Mouse (Mus musculus) adrenal gland, postnatal 36 days (tissue): ENCODE measurements at regions not wholly inside any gene's neighbourhood (a gene's known extent, or its start where the extent isn't known, plus 50 kb on each side); places are given as distances from the start of the nearest gene placed in this dataset.
A peak's percentile ranks its signal among the peaks of the same experiment; 100 is the strongest.

Source experiments
- DNase-seq, 2 experiments: peaks; one replicate each; pipeline ENCODE4 v3.0.0; 2021; ENCODE audit warnings: mixed read lengths in 1 of 2

DNA sequence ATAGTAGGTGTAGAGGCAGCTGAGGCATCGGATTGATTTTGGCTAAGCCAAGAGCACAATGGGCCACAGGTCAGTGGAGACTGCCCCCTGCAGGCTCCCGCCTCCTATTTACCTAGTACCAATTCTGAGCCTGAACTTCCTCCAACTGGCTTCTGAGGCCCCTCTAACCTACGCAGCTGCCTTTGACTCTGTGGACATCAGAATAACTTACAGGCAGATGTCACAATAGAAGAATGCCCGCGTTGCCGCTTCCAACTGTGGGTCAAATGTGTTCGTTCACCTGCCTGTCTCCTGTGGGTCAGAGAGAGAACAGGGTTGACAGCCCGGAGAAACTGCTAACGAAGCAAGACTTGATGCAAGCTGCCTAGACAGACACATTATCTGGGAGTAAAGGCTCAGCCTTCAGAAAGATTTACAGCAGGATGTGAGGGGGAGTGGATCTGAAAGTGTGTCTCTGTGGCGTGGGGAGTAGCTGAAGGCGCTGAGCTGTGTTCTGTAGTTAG lies 153.2 kb downstream of the Gm10260 start:
- DNase-seq, result peak; percentile 61 to 78

DNA sequence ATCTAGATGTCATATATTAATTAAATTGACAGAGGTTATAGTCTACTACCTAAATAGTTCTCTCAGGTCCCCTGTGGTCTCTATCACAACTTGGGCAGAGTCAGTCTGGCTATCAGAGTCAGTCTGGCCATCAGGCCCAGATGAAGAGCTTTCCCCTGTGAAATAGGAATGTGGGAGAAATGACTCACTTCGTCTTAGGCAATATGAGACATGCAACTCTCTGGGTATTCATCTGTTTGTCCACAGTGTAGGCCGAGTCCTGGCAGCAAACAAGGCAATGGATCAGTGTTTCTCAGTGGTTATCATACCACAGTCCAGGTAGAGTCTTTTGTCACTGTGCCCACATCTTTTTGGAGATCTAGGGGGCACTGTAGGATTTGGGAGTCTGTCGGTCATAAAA lies 156.0 kb downstream of the Gm10260 start:
- peak in 1 of 2 experiments; percentile 31 for DNase-seq

GRCm38 (mm10) chr13:97601135-97601730 lies 159.2 kb downstream of the Gm10260 start:
- DNase-seq, result no peak

- no peak for DNase-seq
Measured at GRCm38 (mm10) chr13:97600136-97600535, 160.3 kb downstream of the Gm10260 start.

DNA sequence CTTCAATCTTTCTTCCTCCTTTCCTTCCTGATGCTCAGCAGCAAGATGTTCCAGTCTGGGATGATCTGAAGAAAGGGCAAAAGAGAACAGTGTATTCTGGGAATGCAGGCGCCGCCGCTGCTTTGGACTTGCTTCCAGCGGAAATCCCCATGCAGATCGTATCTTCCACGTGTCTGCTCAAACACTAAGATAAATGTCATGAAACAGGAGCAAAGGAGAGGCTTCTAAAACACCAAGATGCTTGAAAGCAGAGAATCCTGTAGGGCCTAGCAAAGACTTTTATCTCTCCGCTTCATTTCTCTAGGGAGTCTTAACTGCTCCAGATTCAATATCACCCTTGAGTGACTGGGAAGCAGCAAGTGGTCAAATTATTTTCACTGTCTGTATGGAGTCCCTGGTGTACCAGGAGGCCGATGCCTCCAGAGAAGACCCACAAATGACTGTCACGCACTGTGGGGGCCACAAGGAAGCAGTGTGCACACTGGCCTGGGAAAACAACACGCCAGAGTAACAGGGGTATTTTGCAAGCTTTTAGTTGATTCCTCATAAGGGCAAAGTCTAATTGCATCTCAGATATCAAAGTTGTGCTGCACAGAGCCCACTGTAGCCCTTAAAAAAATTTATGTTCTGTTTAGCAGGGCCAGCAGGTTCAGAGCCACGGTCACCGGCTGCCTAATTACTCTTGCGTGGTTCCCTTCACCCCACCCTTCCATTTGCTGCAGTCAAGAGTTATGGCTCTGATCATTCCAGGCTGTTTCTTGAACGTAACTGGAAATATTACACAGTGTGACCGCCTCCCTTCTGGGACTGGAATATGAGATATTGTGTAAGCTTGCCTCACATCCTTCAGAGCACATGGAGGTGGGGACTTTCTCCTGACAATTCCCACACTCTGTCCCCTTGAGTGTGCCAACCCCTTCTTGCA lies 161.7 kb downstream of the Gm10260 start:
- peak in 1 of 2 experiments; percentile 28 for DNase-seq

- peak in 1 of 2 experiments; percentile 24 for DNase-seq
Measured at GRCm38 (mm10) chr13:97594851-97595250, 165.6 kb downstream of the Gm10260 start.

- DNase-seq, result no peak
Measured at GRCm38 (mm10) chr13:97589626-97590025, 170.8 kb downstream of the Gm10260 start.

DNA sequence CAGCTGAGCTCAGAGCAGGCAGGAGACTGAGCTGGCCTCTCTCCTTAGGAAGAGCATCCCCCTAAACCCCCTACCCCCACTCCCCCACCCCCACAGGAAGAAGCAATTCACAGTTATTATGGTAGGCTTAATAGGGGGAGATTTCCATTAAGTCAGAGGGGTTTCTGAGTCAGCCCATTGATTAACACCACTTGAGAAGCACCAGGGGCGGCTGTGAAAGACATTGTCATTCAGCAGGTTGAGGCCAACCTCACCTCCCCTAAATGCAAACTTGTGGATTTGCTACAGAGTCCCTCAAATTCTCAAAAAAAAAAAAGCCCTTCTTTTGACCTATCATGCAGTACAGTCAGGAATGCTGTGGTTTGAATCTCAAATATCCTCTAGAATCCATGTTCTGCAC lies 172.3 kb downstream of the Gm10260 start:
- no peak for DNase-seq

DNA sequence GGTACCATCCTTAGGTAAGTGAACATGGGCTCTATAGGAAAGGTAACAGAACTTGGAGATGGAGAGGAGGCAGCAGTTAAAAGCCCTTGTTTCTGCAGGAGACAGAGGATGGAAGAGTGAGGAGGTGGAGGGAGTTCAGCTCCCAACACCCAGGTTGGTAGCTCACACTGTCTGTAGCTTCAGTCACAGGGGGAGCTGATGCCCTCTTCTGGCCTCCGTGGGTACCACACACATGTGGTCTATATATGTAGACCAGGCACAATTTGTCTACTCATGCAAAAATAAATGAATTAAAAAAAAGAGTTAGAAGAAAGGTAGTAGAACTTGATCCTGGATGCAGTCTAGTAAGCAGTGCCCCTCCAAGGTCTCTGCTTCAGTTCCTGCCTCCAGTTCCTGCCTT lies 173.3 kb downstream of the Gm10260 start:
- DNase-seq, result no peak

GRCm38 (mm10) chr13:97584045-97584444 lies 176.4 kb downstream of the Gm10260 start:
- DNase-seq, result no peak

DNA sequence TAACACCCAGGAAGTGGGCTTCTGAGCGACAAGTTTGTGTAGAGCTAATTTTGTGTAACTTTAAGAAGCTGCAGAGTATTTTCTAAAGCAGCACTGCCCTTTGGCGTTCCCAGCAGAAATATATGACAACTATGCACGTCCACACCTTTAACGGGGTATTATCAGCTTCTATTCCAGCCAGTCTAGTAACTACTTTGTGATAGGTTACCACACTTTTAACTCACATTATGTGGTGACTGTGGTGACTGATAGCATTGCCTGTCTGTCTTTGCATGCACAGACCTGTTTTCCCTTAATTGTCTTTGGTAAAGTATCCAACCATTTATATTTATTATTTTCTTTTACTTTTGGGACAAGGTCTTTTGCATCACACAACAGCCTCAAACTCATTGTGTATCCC lies 179.1 kb downstream of the Gm10260 start:
- DNase-seq, result no peak

DNA sequence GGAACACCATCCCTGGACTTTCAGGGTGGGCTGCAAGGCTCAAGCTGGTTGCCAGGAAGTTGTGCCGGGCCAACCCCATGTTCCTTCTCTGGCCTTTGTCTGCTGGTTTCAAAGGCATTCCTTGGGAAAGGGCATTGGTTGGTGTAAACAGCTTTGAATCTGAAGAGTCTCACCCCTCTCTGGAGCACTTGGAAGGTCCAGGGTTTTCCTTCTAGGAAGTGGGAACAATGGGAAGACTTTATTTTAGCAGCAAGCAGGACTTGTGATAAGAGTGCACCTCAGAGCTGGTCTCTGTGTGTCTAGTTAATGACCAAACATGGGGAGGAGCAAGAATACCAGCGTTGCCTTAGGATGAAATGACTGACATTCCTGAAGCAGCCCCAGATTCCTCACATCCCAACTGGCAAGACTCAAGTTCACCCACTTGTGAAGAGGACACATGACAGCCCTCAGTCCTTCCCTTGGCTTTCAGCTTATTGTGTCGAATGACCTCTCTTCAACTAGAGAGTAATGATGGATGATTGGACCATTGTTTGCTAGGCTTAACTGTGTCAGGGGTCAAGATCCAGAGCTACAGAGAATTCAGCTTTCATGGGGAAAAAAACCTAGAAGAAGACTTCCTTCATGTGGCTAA lies 180.1 kb downstream of the Gm10260 start:
- DNase-seq, result no peak

DNA sequence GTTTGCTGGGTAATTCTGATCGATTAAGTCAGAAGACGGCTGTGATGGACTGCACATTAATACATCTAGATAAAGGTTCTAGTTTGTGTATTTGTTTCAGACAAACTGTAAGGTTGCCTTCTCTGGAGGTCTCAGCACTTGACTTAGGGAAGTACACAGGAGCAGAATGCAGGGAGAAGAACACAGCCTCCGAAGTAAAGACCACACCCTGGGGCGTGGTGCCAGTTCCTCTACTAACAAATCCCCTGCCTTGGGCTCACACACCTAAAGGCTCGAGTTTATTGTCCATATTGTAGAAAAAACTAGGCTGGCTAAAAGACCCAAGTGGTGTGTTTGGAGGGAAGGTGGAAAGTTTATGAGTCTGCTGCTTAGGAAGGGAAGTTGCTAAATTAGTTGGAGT lies 181.8 kb downstream of the Gm10260 start:
- no peak for DNase-seq

DNA sequence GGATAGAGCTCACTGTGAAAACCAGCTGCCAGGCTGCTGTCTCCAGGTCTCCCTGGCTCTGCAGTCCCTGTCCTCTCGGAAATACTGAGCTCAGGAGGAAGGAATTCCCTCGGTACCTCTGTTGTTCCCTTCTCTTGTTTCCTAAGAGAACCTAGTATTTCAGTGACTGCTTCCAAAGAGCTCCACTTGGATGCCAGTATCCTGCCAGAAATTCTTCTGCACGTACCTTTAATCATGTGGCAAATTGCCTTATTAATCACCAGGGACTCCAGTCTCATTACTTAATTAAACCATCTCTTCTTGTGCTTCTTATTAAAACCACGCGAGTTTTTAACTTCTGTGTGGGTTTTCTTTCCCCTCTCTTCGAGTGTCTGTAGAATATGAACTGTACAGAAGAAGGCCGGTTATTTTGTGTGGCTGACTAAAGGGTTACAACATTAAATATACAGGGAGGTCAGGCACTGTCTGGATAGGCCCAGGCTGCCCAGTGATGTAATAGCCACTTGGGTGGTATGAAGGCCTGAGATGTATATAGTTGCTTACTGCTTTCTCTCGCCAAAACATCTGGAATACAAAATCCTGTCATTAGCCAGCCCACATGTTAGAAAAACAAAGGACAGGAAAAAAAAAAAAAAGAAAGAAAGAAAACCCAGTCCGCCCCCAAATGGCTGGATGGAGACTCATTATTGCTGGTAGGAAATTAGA lies 183.2 kb downstream of the Gm10260 start:
- DNase-seq, result no peak

DNA sequence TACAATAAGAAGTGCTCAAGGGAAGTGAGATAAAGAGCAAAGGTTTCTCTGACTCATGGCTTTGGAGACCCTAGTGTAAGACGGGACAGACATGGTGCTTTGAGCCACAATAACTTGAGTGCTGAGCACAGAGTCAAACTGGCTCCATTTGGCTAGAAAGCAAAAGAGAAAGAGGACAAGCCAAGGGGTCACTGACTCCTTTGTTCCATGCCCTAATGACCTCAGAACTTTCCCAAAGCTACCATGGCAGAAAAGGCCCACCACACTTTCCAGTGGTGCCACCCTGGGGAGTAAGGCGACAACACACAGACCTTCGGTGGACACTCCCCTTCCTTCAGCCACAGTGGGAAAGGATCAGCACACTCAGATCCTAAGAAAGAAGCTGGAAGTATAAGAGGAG lies 186.8 kb downstream of the Gm10260 start:
- no peak for DNase-seq

DNA sequence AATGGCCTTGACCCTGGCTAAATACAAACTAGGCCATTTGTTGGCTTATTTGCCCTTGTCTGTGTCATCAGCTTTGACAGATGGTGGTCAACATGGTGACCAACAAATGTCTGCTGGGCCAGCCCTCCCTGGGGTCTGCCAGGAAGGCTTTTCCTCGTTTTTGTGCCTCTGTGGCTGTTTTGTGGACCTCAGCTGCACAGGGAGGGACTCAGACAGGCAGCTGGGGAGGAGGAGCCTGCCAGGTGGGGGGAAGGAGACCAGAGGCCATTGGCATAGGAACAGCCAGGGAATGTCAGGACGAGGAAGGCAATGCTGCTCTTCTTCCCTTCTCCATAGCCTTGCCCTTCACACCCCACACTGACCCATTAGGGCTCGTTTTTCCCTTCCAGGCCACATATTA lies 188.1 kb downstream of the Gm10260 start:
- DNase-seq, result no peak

- DNase-seq, result peak; percentile 19 to 39
Measured at GRCm38 (mm10) chr13:97570009-97570408, 190.4 kb downstream of the Gm10260 start.

DNA sequence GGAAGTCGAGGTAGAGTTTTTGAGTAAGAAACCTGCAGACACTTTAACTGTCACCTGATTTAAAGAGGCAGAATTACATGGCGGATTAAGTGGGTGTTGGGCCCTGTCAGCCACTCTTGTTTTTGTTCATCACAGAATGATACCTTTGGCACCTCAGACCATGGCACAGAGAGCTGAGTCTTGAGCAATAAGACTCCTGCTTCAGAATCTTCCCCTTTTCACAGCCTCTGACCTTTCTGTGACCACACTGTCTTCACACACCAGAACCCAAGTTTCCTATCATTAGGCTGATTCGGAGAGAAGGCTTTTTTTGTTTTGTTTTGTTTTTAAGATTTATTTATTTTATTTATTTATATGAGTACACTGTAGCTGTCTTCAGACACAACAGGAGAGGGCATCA lies 192.8 kb downstream of the Gm10260 start:
- no peak for DNase-seq

DNA sequence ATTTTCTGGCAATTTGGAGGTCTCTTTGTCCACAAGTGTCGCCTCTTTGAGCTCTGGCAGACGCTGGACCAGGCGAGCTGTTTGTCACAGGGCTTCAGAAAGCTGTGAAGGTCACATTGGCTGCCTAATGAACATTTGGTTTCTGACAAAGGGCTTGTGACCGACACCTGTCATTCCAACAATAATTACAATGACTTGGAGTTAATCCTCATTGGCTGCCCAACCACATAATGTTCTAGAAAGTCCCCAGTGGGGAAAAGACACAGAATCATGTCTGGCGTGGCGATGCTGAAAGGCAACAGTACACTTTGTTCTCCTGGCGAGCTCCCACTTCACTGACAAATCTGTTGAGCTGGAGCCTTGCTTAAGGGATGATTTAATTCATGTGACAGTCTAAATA lies 194.4 kb downstream of the Gm10260 start:
- DNase-seq, result no peak

DNA sequence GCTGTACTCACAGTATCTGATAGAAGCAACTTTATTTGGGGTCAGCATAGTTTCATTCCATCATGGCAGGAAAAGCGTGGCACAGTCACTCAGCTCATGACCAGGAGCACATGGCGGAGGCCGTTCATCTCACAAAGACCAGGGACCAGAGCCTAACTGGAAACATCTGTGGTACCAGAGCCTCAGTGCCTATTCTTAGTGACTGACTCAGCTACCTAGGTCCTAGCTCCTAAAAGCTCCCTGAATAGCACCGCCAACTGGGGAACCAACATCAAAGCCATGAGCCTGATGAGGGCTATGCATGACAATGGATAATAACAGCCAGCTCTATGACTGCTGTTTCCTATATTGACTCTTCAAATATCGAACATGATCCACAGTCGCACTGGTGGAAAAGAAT lies 198.2 kb downstream of the Gm10260 start:
- no peak for DNase-seq

- DNase-seq, result no peak
Measured at GRCm38 (mm10) chr13:97560789-97561188, 199.6 kb downstream of the Gm10260 start.
